Mouse (Mus musculus): ENCODE data around the gene Myo5c. TPM values are rescaled to one million over a fixed set of nuclear protein-coding genes. Genes with fewer than 3 reads are reported as not detected.

Myo5c gene
- total RNA-seq, 2 experiments from 2014 or later = 0.43 to 0.87 TPM

DNA sequence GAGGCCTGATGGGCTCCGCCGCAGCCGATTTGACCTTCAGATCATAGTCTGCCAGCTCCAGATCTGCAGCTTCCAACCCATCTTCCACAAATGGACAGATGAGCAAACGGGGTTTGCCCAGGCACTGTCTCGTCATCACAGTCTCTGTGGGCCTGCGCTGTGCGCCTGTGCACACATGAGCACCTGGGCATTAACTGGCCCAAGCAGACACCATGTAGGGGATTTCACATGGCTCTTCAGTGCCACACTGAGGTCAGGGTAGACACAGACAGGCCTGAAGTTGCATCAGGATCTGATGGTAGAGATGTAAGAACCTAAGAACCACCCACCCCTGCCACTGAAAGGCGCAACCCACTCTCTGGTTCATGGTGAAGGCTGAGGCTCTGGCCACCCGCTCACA lies 43.2 kb downstream of the Myo5c start:
- no peak for DNase-seq (ENCODE audit: low spot score in 2 of 2)

DNA sequence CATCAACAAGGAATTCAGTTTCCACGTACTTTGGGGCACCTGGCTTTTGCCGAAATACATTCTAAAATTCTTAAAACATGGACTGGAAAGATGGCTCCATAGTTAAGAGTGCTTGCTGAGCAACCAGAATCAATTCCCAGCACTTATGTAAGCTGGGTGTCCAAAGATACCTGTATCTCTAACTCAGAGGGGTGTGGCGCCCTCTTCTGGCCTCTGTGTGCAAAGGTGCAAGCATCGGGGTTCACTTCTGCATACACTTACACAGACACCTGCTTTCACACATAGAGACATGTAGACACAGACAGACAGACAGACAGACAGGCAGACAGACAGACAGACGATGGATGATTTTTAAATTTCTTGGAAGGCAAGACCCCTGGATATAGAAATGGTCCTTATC lies 49.0 kb downstream of the Myo5c start:
- peak in 1 of 2 experiments; percentile 63 for DNase-seq (ENCODE audit: low spot score in 2 of 2)

GRCm38 (mm10) chr9:75282179-75282578 lies 50.4 kb downstream of the Myo5c start:
- no peak for DNase-seq (ENCODE audit: low spot score in 2 of 2)

- DNase-seq (ENCODE audit: low spot score in 2 of 2) = peak; percentile 22 to 83
Measured at GRCm38 (mm10) chr9:75282830-75283229, 51.0 kb downstream of the Myo5c start.

GRCm38 (mm10) chr9:75283636-75284035 lies 51.8 kb downstream of the Myo5c start:
- DNase-seq (ENCODE audit: low spot score in 2 of 2) = peak in 1 of 2 experiments; percentile 31

GRCm38 (mm10) chr9:75285363-75285762 lies 53.5 kb downstream of the Myo5c start:
- DNase-seq (ENCODE audit: low spot score in 2 of 2) = no peak

DNA sequence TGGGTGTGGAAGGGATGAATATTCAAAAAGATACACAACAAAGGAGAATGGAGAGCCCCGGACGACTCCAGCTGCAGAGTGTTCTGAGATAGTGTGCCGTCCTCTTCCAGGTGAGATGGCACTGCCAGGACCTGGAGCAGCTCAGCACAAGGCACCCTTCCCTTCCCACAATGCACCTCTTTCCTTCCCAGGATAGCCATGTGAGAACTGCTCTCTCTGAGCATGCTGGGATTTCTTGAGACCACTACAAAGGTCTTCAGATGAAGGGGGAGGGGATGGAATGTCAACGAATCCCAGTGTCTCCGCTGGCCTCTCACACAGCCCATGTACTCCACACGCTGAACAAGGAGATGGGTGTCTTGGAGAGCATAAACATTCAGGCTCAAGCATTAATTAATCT lies 55.8 kb downstream of the Myo5c start:
- DNase-seq (ENCODE audit: low spot score in 2 of 2) = no peak

DNA sequence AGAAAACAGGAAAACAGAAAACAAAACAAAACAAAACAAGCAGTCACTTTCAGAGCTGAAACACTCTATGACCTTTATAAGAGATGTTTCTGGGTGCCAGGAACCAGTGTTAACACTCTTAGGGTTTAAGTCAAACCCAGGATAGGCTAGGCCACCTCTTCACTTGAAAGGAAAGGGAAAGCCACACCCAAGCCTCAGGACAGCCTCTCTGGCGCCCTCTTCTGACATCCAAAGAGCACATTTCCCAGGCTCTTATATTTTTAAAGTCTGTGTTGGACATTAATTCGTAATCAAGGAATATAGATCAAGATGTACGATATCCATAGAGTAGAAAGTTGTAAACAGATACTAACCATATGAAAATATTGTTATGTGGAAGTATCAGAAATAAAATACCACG lies 57.7 kb downstream of the Myo5c start:
- no peak for DNase-seq (ENCODE audit: low spot score in 2 of 2)

DNA sequence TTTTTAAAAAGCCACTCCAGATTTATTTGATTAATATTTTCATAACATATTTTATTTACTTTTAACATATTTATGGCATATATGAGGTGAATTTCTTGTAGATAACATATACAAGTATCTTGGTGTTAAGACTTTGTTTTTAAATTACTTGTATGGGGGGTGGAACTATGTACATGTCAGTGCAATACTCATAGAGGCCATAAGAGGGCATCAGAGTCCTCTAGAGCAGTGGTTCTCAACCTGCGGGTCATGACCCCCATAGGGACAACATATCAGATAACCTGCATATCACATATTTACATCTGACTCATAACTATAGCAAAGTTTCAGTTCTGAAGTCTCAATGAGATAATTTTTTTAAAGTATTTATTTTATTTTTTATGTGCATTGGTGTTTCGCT lies 67.5 kb downstream of the Myo5c start:
- no peak for DNase-seq (ENCODE audit: low spot score in 2 of 2)

DNA sequence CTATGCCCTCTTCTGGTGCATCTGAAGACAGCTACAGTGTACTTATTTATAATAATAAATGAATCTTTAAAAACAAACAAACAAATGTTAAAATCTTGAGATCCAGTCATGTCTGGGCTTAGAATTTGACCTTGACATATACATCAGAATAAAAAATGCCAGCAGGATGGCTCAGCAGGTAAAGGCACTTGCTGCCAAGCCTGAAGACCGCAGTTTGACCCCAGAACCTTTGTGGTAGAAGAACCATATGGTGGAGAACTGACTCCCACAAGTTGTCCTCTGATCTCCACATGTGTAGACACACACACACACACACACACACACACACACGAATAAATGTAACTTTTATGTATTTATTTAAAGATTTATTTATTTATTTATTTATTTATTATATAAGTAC lies 71.2 kb downstream of the Myo5c start:
- DNase-seq (ENCODE audit: low spot score in 2 of 2) = no peak

- DNase-seq (ENCODE audit: low spot score in 2 of 2) = no peak
Measured at GRCm38 (mm10) chr9:75303701-75304261, 72.0 kb downstream of the Myo5c start.

GRCm38 (mm10) chr9:75304286-75304685 lies 72.5 kb downstream of the Myo5c start:
- no peak for DNase-seq (ENCODE audit: low spot score in 2 of 2)

DNA sequence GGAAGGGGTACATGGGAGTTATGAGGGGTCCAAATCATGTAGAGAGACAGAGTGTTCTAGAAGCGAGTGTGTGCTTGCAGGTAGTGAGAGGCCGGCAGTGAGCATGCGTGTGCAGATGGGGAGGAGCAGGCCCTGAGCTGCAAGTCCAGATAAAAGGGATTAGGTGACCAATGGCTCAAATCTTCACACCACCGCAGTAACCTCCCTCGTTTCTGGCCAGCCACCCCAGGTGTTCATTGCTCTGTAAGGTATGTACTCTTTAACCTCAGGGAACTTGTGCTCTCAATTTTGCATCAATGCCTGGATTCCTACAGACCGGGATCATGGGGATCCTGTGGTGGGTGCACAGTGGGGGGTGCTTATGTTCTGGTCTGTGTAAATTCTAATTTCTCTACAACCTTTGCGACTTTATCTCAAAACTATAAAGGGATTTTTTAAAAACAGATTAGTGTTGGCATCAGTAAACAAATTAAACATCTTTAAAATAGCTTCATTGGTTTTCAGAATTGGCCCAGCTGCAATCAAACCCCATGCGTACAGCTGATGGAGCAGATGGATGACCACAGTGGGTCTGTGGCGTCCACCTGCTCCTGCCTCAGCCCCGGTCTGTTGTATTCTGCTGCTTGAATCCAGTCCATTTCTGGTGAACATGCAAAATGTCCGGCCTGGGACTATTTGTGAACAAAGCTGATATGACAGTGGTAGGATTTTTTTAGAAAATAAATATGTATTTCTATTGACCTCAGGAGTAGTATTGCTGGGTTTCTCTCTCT lies 74.5 kb downstream of the Myo5c start, which contains the start of gene Gnb5:
Gene Gnb5, plus strand, starts transcription at position 163 of the 773 bp plus-strand sequence.
- no peak for DNase-seq (ENCODE audit: low spot score in 2 of 2)

- DNase-seq (ENCODE audit: low spot score in 2 of 2) = no peak
Measured at GRCm38 (mm10) chr9:75307015-75307414, 75.2 kb downstream of the Myo5c start.

DNA sequence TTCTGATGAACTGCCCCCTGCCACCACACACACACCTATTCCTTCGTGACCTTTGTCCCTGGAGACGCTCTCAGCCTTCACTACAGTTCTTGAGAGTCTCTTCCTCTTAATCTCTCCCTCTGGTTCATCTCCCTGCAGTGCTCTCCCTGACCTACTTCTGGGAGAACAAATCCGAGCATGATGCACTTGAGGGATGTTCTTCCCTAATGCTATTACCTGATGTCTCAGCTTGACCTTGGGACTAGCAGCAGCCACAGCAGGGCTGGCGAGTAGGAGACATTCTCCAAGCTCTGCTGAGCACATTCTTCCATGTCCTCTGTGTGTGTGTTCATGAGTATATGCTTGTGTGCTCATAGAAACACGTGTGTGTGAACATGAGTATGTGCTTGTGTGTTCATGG lies 76.8 kb downstream of the Myo5c start:
- no peak for DNase-seq (ENCODE audit: low spot score in 2 of 2)

GRCm38 (mm10) chr9:75312008-75312407 lies 80.2 kb downstream of the Myo5c start:
- peak; percentile 50 to 86 for DNase-seq (ENCODE audit: low spot score in 2 of 2)

DNA sequence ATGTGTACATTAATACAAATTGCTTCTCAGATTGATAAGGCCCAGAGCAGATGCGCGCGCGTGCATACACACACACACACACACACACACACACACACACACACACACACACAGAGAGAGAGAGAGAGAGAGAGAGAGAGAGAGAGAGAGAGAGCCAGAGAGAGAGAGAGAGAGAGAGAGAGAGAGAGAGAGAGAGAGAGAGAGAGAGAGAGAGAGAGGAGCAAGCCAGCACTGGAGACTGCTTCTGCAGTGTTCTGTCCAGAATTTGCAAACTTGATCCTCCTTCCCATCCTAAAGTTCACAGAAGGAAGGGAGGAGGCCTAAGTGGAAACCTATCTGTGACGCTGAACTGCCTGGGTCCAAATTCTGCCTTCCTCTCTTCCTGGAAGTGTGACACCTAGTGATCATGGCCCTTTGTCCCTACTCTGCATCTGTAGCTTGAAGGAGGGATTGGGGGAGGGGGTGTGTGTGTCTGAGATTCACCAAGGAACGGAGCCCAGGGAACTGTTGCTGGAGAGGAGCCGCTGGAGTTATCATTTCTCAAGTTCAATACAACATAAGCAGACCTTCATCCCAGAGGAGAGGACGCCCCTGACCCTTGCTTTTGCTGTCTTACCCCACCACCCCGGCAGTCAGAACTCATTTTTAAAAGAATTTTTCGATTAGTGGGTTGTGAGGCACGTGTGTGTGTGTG lies 81.5 kb downstream of the Myo5c start:
- DNase-seq (ENCODE audit: low spot score in 2 of 2) = no peak

GRCm38 (mm10) chr9:75313832-75314516 lies 82.2 kb downstream of the Myo5c start:
- peak; percentile 87 to 90 for DNase-seq (ENCODE audit: low spot score in 2 of 2)

DNA sequence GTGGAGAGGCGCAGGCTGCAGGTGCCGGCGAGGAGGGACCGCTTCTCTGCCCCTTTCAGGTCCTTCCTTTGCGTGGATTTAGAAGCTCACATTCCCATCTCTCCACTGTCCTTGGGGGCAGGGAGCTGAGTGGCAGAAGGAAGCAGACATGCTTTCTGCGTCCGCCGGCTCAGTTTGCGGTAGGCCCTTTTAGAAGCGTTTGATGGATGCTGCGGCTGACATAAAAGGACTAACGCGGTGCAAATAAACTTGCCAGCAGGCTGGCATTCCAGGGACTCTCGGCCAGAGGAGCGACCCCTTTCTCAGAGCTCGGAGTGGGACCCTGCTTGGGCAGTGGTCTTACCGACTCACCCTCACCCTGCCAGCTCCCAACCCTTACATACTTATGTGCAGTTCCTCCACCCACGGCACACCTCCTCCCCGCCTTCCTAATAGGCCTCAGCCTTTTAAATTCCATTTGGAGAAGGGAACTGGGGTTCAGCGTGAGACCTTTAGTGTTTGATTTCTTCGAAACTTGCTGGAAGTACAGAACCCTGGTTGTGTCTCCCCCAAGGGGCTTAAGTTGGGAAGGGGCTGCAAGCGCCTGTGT lies 82.8 kb downstream of the Myo5c start:
- no peak for DNase-seq (ENCODE audit: low spot score in 2 of 2)

DNA sequence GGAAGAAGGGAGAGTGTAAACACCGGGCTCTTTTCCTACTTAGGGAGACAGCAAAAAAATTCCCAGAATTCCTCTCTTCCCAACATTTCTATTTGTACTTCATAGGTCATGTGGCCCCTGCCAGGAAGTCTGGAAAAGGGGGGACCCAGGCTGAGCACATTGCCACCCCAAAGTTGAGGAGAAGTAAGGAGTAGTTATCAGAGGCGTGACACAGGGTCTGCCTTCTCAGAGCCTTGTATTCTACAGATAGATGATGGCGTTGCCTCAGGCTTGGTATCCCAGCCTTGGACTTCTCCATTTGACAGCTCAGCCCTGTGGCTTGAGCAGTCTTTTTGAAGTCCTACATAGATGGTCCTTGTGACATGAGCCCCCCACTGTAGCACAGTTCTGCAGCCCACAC lies 83.4 kb downstream of the Myo5c start:
- no peak for DNase-seq (ENCODE audit: low spot score in 2 of 2)

- DNase-seq (ENCODE audit: low spot score in 2 of 2) = no peak
Measured at GRCm38 (mm10) chr9:75316771-75317170, 85.0 kb downstream of the Myo5c start.

Data from layer of hippocampus, adult 18-20 months (tissue).